Mouse (Mus musculus) MEL (cell line): Measurements from ENCODE around the gene Traf2. TPM values are rescaled to one million over a fixed set of nuclear protein-coding genes. Genes with fewer than 3 reads are reported as not detected.

Experiments
- DNase-seq: peaks from one replicate; pipeline ENCODE4 v3.0.0; 2011; ENCODE audit warnings: low read depth, low spot score
- H3K27ac ChIP-seq: 2 replicates; pipeline ENCODE4 v1.5.1; 2012; ENCODE audit warnings: low read depth, mild to moderate bottlenecking, control low read depth, low read length, moderate library complexity; ENCODE audit not compliant: control insufficient read depth
- H3K27me3 ChIP-seq, 2 experiments: fragments of 150-350 bp in 1 of 2; sonication (generic) in 1 of 2; 2 replicates each; pipeline ENCODE4 v1.6.1; 2012; ENCODE audit warnings: low read length in 2 of 2, mild to moderate bottlenecking in 2 of 2, improper control_type of control experiment in 1 of 2, moderate library complexity in 1 of 2; ENCODE audit not compliant: insufficient read depth in 2 of 2, control insufficient read depth in 1 of 2
- H3K36me3 ChIP-seq, 2 experiments: 2 replicates each; pipeline ENCODE4 v1.6.1; 2012 to 2014; ENCODE audit warnings: low read length in 2 of 2, improper control_type of control experiment in 1 of 2, inconsistent platforms in 1 of 2, mild to moderate bottlenecking in 1 of 2; ENCODE audit not compliant: insufficient read depth in 2 of 2, control insufficient read depth in 1 of 2
- H3K4me1 ChIP-seq, 2 experiments: fragments of 150-350 bp in 1 of 2; sonication (generic) in 1 of 2; 2 replicates each; pipeline ENCODE4 v1.6.1; 2012; ENCODE audit warnings: low read length in 2 of 2, improper control_type of control experiment in 1 of 2, mild to moderate bottlenecking in 1 of 2; ENCODE audit not compliant: insufficient read depth in 2 of 2, control insufficient read depth in 1 of 2
- H3K4me3 ChIP-seq, 2 experiments: fragments of 150-350 bp in 1 of 2; sonication (generic) in 1 of 2; 2 replicates each; pipeline ENCODE4 v1.5.1; 2012; ENCODE audit warnings: low read depth in 2 of 2, low read length in 2 of 2, mild to moderate bottlenecking in 2 of 2, moderate library complexity in 2 of 2, control low read depth in 1 of 2, improper control_type of control experiment in 1 of 2; ENCODE audit not compliant: control insufficient read depth in 1 of 2, insufficient read depth in 1 of 2
- H3K79me2 ChIP-seq: 2 replicates; pipeline ENCODE4 v1.6.1; 2012; ENCODE audit warnings: mild to moderate bottlenecking, low read length, moderate library complexity; ENCODE audit not compliant: control insufficient read depth, poor library complexity, insufficient read depth
- H3K9ac ChIP-seq: 2 replicates; pipeline ENCODE4 v1.6.1; 2012; ENCODE audit warnings: low read depth, mild to moderate bottlenecking, control low read depth, low read length, moderate library complexity; ENCODE audit not compliant: control insufficient read depth, poor library complexity, severe bottlenecking
- H3K9me3 ChIP-seq: fragments of 150-350 bp; sonication (generic); replicated peaks from 2 replicates; pipeline ENCODE4 v1.6.1; 2012; ENCODE audit warnings: mild to moderate bottlenecking, low read length, improper control_type of control experiment, moderate library complexity; ENCODE audit not compliant: insufficient read depth
- BHLHE40 ChIP-seq: IDR thresholded peaks from 2 replicates; pipeline ENCODE4 v1.6.1; 2012; ENCODE audit warnings: low read depth, mild to moderate bottlenecking, inconsistent platforms, low read length, improper control_type of control experiment, borderline replicate concordance
- CHD1 ChIP-seq: IDR thresholded peaks from 2 replicates; pipeline ENCODE4 v1.6.1; 2012; ENCODE audit warnings: low read depth, mild to moderate bottlenecking, inconsistent platforms, low read length, improper control_type of control experiment
- CTCF ChIP-seq, 3 experiments: IDR thresholded peaks in 2 of 3; conservative IDR thresholded peaks in 1 of 3; 2 replicates each; pipeline ENCODE4 v1.5.1; 2011 to 2012; ENCODE audit warnings: low read length in 3 of 3, low read depth in 2 of 3, mild to moderate bottlenecking in 2 of 3, improper control_type of control experiment in 1 of 3, inconsistent platforms in 1 of 3, mixed read lengths in 1 of 3, moderate library complexity in 1 of 3; ENCODE audit not compliant: control insufficient read depth in 1 of 3, insufficient read depth in 1 of 3, poor library complexity in 1 of 3, severe bottlenecking in 1 of 3
- E2F4 ChIP-seq: IDR thresholded peaks from 2 replicates; pipeline ENCODE4 v1.6.1; 2011; ENCODE audit warnings: low read depth, low read length, improper control_type of control experiment, borderline replicate concordance
- ELF1 ChIP-seq: IDR thresholded peaks from 2 replicates; pipeline ENCODE4 v1.6.1; 2014; ENCODE audit warnings: low read depth, mild to moderate bottlenecking, inconsistent platforms, low read length, improper control_type of control experiment, moderate library complexity
- EP300 ChIP-seq, 2 experiments: IDR thresholded peaks; 2 replicates each; pipeline ENCODE4 v1.6.1; 2011; ENCODE audit warnings: improper control_type of control experiment in 2 of 2, low read length in 2 of 2, low read depth in 1 of 2, mild to moderate bottlenecking in 1 of 2
- ETS1 ChIP-seq: IDR thresholded peaks from 2 replicates; pipeline ENCODE4 v1.6.1; 2012; ENCODE audit warnings: low read depth, mild to moderate bottlenecking, inconsistent platforms, low read length, improper control_type of control experiment, moderate library complexity
- GABPA ChIP-seq: IDR thresholded peaks from 2 replicates; pipeline ENCODE4 v1.6.1; 2012; ENCODE audit warnings: low read depth, mild to moderate bottlenecking, inconsistent platforms, low read length, improper control_type of control experiment, moderate library complexity
- GATA1 ChIP-seq: IDR thresholded peaks from 2 replicates; pipeline ENCODE4 v1.6.1; 2011; ENCODE audit warnings: low read depth, low read length, improper control_type of control experiment
- HCFC1 ChIP-seq: IDR thresholded peaks from 2 replicates; pipeline ENCODE4 v1.6.1; 2012; ENCODE audit warnings: low read depth, mild to moderate bottlenecking, inconsistent platforms, low read length, improper control_type of control experiment, moderate library complexity
- JUND ChIP-seq: IDR thresholded peaks from 2 replicates; pipeline ENCODE4 v1.6.1; 2011; ENCODE audit warnings: low read depth, mild to moderate bottlenecking, improper control_type of control experiment, low read length
- MAFK ChIP-seq: IDR thresholded peaks from 2 replicates; pipeline ENCODE4 v1.6.1; 2011; ENCODE audit warnings: low read depth, mild to moderate bottlenecking, low read length, improper control_type of control experiment, borderline replicate concordance
- MAX ChIP-seq: IDR thresholded peaks from 2 replicates; pipeline ENCODE4 v1.6.1; 2011; ENCODE audit warnings: low read length, improper control_type of control experiment
- MAZ ChIP-seq: IDR thresholded peaks from 2 replicates; pipeline ENCODE4 v1.6.1; 2012; ENCODE audit warnings: low read depth, mild to moderate bottlenecking, inconsistent platforms, low read length, improper control_type of control experiment
- MEF2A ChIP-seq: IDR thresholded peaks from 2 replicates; pipeline ENCODE4 v1.6.1; 2014; ENCODE audit warnings: low read depth, mild to moderate bottlenecking, inconsistent platforms, low read length, improper control_type of control experiment; ENCODE audit not compliant: poor library complexity, insufficient replicate concordance, severe bottlenecking; ENCODE audit errors: extremely low read depth
- MXI1 ChIP-seq: IDR thresholded peaks from 2 replicates; pipeline ENCODE4 v1.6.1; 2011; ENCODE audit warnings: mild to moderate bottlenecking, low read depth, low read length, improper control_type of control experiment
- NELFE ChIP-seq: IDR thresholded peaks from 2 replicates; pipeline ENCODE4 v1.6.1; 2011; ENCODE audit warnings: low read depth, low read length, improper control_type of control experiment
- NRF1 ChIP-seq: IDR thresholded peaks from 2 replicates; pipeline ENCODE4 v1.6.1; 2014; ENCODE audit warnings: low read depth, mild to moderate bottlenecking, inconsistent platforms, low read length, improper control_type of control experiment, moderate library complexity; ENCODE audit not compliant: poor library complexity, insufficient read depth, severe bottlenecking
- POLR2A ChIP-seq, 2 experiments: IDR thresholded peaks; 2 replicates each; pipeline ENCODE4 v1.6.1; 2011 to 2012; ENCODE audit warnings: low read length in 2 of 2, mild to moderate bottlenecking in 2 of 2, control low read depth in 1 of 2, improper control_type of control experiment in 1 of 2, low read depth in 1 of 2, moderate library complexity in 1 of 2; ENCODE audit not compliant: control insufficient read depth in 1 of 2, insufficient read depth in 1 of 2, poor library complexity in 1 of 2
- POLR2AphosphoS2 ChIP-seq: IDR thresholded peaks from 2 replicates; pipeline ENCODE4 v1.6.1; 2011; ENCODE audit warnings: low read length, improper control_type of control experiment
- POLR2AphosphoS5 ChIP-seq: IDR thresholded peaks from 2 replicates; pipeline ENCODE4 v1.6.1; 2012; ENCODE audit warnings: low read depth, borderline replicate concordance, mild to moderate bottlenecking, inconsistent platforms, low read length, moderate library complexity, mixed read lengths
- RAD21 ChIP-seq: IDR thresholded peaks from 2 replicates; pipeline ENCODE4 v1.6.1; 2011; ENCODE audit warnings: mild to moderate bottlenecking, low read depth, low read length, improper control_type of control experiment
- RCOR1 ChIP-seq: IDR thresholded peaks from 2 replicates; pipeline ENCODE4 v1.6.1; 2012; ENCODE audit warnings: low read depth, mild to moderate bottlenecking, inconsistent platforms, low read length, improper control_type of control experiment
- SIN3A ChIP-seq: IDR thresholded peaks from 2 replicates; pipeline ENCODE4 v1.6.1; 2012; ENCODE audit warnings: low read length, improper control_type of control experiment, inconsistent platforms
- SMC3 ChIP-seq: IDR thresholded peaks from 2 replicates; pipeline ENCODE4 v1.6.1; 2011; ENCODE audit warnings: low read depth, low read length, improper control_type of control experiment
- TAL1 ChIP-seq: IDR thresholded peaks from 2 replicates; pipeline ENCODE4 v1.6.1; 2012; ENCODE audit warnings: mild to moderate bottlenecking, inconsistent platforms, low read length, moderate library complexity, mixed read lengths
- TBP ChIP-seq: IDR thresholded peaks from 2 replicates; pipeline ENCODE4 v1.8.0; 2011; ENCODE audit warnings: low read depth, low read length, improper control_type of control experiment
- TCF12 ChIP-seq: IDR thresholded peaks from 2 replicates; pipeline ENCODE4 v1.6.1; 2014; ENCODE audit warnings: low read depth, mild to moderate bottlenecking, inconsistent platforms, low read length, improper control_type of control experiment, moderate library complexity
- UBTF ChIP-seq: IDR thresholded peaks from 2 replicates; pipeline ENCODE4 v1.6.1; 2012; ENCODE audit warnings: low read depth, mild to moderate bottlenecking, inconsistent platforms, low read length, improper control_type of control experiment, moderate library complexity, borderline replicate concordance; ENCODE audit not compliant: insufficient read depth
- USF1 ChIP-seq: IDR thresholded peaks from 2 replicates; pipeline ENCODE4 v1.6.1; 2014; ENCODE audit warnings: low read depth, mild to moderate bottlenecking, inconsistent platforms, low read length, improper control_type of control experiment, moderate library complexity
- USF2 ChIP-seq, 2 experiments: IDR thresholded peaks; 2 replicates each; pipeline ENCODE4 v1.6.1; 2011 to 2012; ENCODE audit warnings: improper control_type of control experiment in 2 of 2, low read length in 2 of 2, borderline replicate concordance in 1 of 2, inconsistent platforms in 1 of 2, low read depth in 1 of 2, mild to moderate bottlenecking in 1 of 2; ENCODE audit not compliant: insufficient read depth in 1 of 2
- ZC3H11A ChIP-seq: IDR thresholded peaks from 2 replicates; pipeline ENCODE4 v1.6.1; 2012; ENCODE audit warnings: low read depth, mild to moderate bottlenecking, inconsistent platforms, low read length, improper control_type of control experiment
- ZKSCAN1 ChIP-seq: IDR thresholded peaks from 2 replicates; pipeline ENCODE4 v1.6.1; 2012; ENCODE audit warnings: low read depth, mild to moderate bottlenecking, inconsistent platforms, low read length, improper control_type of control experiment, moderate library complexity
- ZMIZ1 ChIP-seq: IDR thresholded peaks from 2 replicates; pipeline ENCODE4 v1.6.1; 2012; ENCODE audit warnings: low read depth, mild to moderate bottlenecking, inconsistent platforms, low read length, improper control_type of control experiment, moderate library complexity
- ZNF384 ChIP-seq: IDR thresholded peaks from 2 replicates; pipeline ENCODE4 v1.6.1; 2012; ENCODE audit warnings: low read depth, mild to moderate bottlenecking, inconsistent platforms, low read length, improper control_type of control experiment
- polyA plus RNA-seq, 2 experiments: library from polyadenylated mRNA; stranded (reverse) in 1 of 2; unstranded in 1 of 2; fragments of >175 nt in 1 of 2; fragments of >200 nt in 1 of 2; gene quantifications; 2 replicates each; pipeline versions ENCODE4 v1.2.1 to v1.2.4; 2012; ENCODE audit warnings: low replicate concordance in 2 of 2, low read depth in 1 of 2; ENCODE audit not compliant: insufficient read length in 2 of 2, insufficient read depth in 1 of 2, missing spikeins in 1 of 2
- total RNA-seq: library from RNA; depleted of rRNA; stranded (reverse); fragments of 300-350 nt; gene quantifications from 2 replicates; pipeline ENCODE4 v1.2.3, GENCODE M21; 2012; rRNA removed

The Traf2 gene
- 19.9 and 21.0 TPM in 2 replicates for total RNA-seq
- 10 to 100 TPM in 1 of 2 experiments, not detected in 1; 28.3 TPM for polyA plus RNA-seq

- Histone ChIP-seq H3K9me3 (no peaks in the 10 kb centered on the region), H3K9ac (peak within 1 kb of the TSS; percentile 93), H3K4me3 (peak within 1 kb of the TSS; percentile 82 to 93), H3K27me3 (no peaks in the 10 kb centered on the region), H3K27ac (peak within 1 kb of the TSS; percentile 59), H3K79me2 (peaks cover 30% of the 10 kb centered on the region), H3K4me1 (peaks cover 2 to 7% of the 10 kb centered on the region in 2 experiments; a peak in 3 of 4 replicates), H3K36me3 (peaks cover 0 to 7% of the 10 kb centered on the region in 2 experiments; a peak in 2 of 4 replicates)
- peak; percentile 99 for DNase-seq
- TF ChIP-seq CTCF (IDR thresholded peaks at IDR 0.05 in 2 of 3, conservative IDR thresholded peaks at IDR 0.05 in 1 of 3; ENCODE audit: control insufficient read depth in 1 of 3, insufficient read depth in 1 of 3, low read depth in 2 of 3, low read length in 3 of 3, poor library complexity in 1 of 3, severe bottlenecking in 1 of 3) = no peak
- TF ChIP-seq USF1 = no peak
- TF ChIP-seq EP300 (IDR thresholded peaks at IDR 0.05; ENCODE audit: low read depth in 1 of 2, low read length in 2 of 2) = 0 out of 4 replicates have a peak, but pooled peaks of 1 of the 2 experiments have one; percentile 27
- TF ChIP-seq MAZ = no peak
- TF ChIP-seq TCF12 = peak; percentile 23
- no peak for TF ChIP-seq RCOR1
- TF ChIP-seq ETS1 = no peak
- peak; percentile 64 to 88; a peak in 3 of 4 replicates for TF ChIP-seq POLR2A (IDR thresholded peaks at IDR 0.05; ENCODE audit: control insufficient read depth in 1 of 2, insufficient read depth in 1 of 2, low read depth in 1 of 2, low read length in 2 of 2, poor library complexity in 1 of 2)
- TF ChIP-seq ZKSCAN1 = no peak
- TF ChIP-seq HCFC1 = peak; percentile 73
- no peak for TF ChIP-seq USF2 (IDR thresholded peaks at IDR 0.05; ENCODE audit: borderline replicate concordance in 1 of 2, insufficient read depth in 1 of 2, low read depth in 1 of 2, low read length in 2 of 2)
- TF ChIP-seq GATA1 = no peak
- TF ChIP-seq ZMIZ1 = peak; percentile 91
- no peak for TF ChIP-seq E2F4
- TF ChIP-seq GABPA = no peak
- TF ChIP-seq TAL1 = no peak
- no peak for TF ChIP-seq RAD21
- no peak for TF ChIP-seq MEF2A
- TF ChIP-seq NRF1 = peak; percentile 54; the same call in 1 of the 2 replicates
- no peak for TF ChIP-seq ZC3H11A
- 0 out of 2 replicates have a peak, but pooled peaks have one; percentile 25 for TF ChIP-seq BHLHE40
- TF ChIP-seq NELFE = peak; percentile 81
- TF ChIP-seq MAFK = no peak
- no peak for TF ChIP-seq UBTF
- no peak for TF ChIP-seq JUND
- TF ChIP-seq SIN3A = peak; percentile 81
- TF ChIP-seq SMC3 = no peak
- no peak for TF ChIP-seq CHD1
- TF ChIP-seq POLR2AphosphoS5 = no peak
- TF ChIP-seq TBP = peak; percentile 86
- peak; percentile 76 for TF ChIP-seq ELF1
- peak; percentile 82 for TF ChIP-seq POLR2AphosphoS2
- peak; percentile 59 for TF ChIP-seq MXI1
- TF ChIP-seq MAX = peak; percentile 45
- peak; percentile 29; the same call in 1 of the 2 replicates for TF ChIP-seq ZNF384
Measured at GRCm38 (mm10) chr2:25546811-25547491, at the start of gene Traf2. Gene Traf2, minus strand, starts transcription at chr2:25546940.
